Mouse (Mus musculus) MEL (cell line): ENCODE data around the gene Pnpla6.

Experiments used
- CHD1 ChIP-seq: IDR thresholded peaks from 2 replicates; pipeline ENCODE4 v1.6.1; 2012; ENCODE audit warnings: low read depth, mild to moderate bottlenecking, inconsistent platforms, low read length, improper control_type of control experiment
- CTCF ChIP-seq, 3 experiments: IDR thresholded peaks in 2 of 3; conservative IDR thresholded peaks in 1 of 3; 2 replicates each; pipeline ENCODE4 v1.5.1; 2011 to 2012; ENCODE audit warnings: low read length in 3 of 3, low read depth in 2 of 3, mild to moderate bottlenecking in 2 of 3, improper control_type of control experiment in 1 of 3, inconsistent platforms in 1 of 3, mixed read lengths in 1 of 3, moderate library complexity in 1 of 3; ENCODE audit not compliant: control insufficient read depth in 1 of 3, insufficient read depth in 1 of 3, poor library complexity in 1 of 3, severe bottlenecking in 1 of 3
- EP300 ChIP-seq, 2 experiments: IDR thresholded peaks; 2 replicates each; pipeline ENCODE4 v1.6.1; 2011; ENCODE audit warnings: improper control_type of control experiment in 2 of 2, low read length in 2 of 2, low read depth in 1 of 2, mild to moderate bottlenecking in 1 of 2
- POLR2A ChIP-seq, 2 experiments: IDR thresholded peaks; 2 replicates each; pipeline ENCODE4 v1.6.1; 2011 to 2012; ENCODE audit warnings: low read length in 2 of 2, mild to moderate bottlenecking in 2 of 2, control low read depth in 1 of 2, improper control_type of control experiment in 1 of 2, low read depth in 1 of 2, moderate library complexity in 1 of 2; ENCODE audit not compliant: control insufficient read depth in 1 of 2, insufficient read depth in 1 of 2, poor library complexity in 1 of 2

DNA sequence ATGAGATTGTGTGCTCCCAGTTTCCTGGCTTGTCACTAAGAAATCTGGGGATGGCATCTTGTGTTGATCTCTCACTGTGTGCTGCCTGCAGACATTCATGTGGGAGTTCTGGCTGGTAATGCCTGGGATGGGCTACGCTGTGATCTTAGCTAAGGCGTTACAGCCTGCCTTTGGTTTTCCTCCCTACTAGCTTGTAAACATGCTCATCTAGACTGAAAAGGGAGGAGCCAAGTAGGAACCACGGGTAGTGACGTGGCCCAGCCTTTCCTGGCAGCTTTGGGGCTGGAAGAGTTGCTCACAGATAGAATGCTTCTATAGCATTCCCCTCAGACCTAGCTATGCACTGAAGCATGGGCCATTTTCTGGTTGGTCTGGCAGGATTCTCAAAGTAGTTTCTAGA is 13.0 kb upstream of the Pnpla6 start:
- TF ChIP-seq CTCF (IDR thresholded peaks at IDR 0.05 in 2 of 3, conservative IDR thresholded peaks at IDR 0.05 in 1 of 3; ENCODE audit: control insufficient read depth in 1 of 3, insufficient read depth in 1 of 3, low read depth in 2 of 3, low read length in 3 of 3, poor library complexity in 1 of 3, severe bottlenecking in 1 of 3) (no peak), EP300 (IDR thresholded peaks at IDR 0.05; ENCODE audit: low read depth in 1 of 2, low read length in 2 of 2) (no peak), CHD1 (no peak), POLR2A (IDR thresholded peaks at IDR 0.05; ENCODE audit: control insufficient read depth in 1 of 2, insufficient read depth in 1 of 2, low read depth in 1 of 2, low read length in 2 of 2, poor library complexity in 1 of 2) (no peak)
